Mouse (Mus musculus) testis, adult 2 months (tissue): ENCODE data around the gene 0610010K14Rik. TPM values are rescaled to one million over a fixed set of nuclear protein-coding genes. Genes with fewer than 3 reads are reported as not detected.

ENCODE experiments used
- H3K27ac ChIP-seq: fragments of 200-500 bp; 2 replicates; pipeline ENCODE4 v1.5.1; 2012; ENCODE audit warnings: low read depth, low read length; ENCODE audit not compliant: control insufficient read depth, insufficient read depth
- H3K27me3 ChIP-seq: fragments of 200-500 bp; 2 replicates; pipeline ENCODE4 v1.6.1; 2012; ENCODE audit warnings: mild to moderate bottlenecking, low read length, moderate library complexity; ENCODE audit not compliant: control insufficient read depth, insufficient read depth
- H3K36me3 ChIP-seq: fragments of 200-500 bp; 2 replicates; pipeline ENCODE4 v1.6.1; 2012; ENCODE audit warnings: mild to moderate bottlenecking, low read length; ENCODE audit not compliant: control insufficient read depth, insufficient read depth
- H3K4me1 ChIP-seq: fragments of 200-500 bp; 2 replicates; pipeline ENCODE4 v1.6.1; 2012; ENCODE audit warnings: low read length; ENCODE audit not compliant: control insufficient read depth, insufficient read depth
- H3K4me3 ChIP-seq: fragments of 200-500 bp; 2 replicates; pipeline ENCODE4 v1.5.1; 2012; ENCODE audit warnings: low read depth, mild to moderate bottlenecking, low read length, moderate library complexity, mixed read lengths; ENCODE audit not compliant: control insufficient read depth
- CTCF ChIP-seq: fragments of 200-500 bp; IDR thresholded peaks from 2 replicates; pipeline ENCODE4 v1.5.1; 2012; ENCODE audit warnings: low read depth, mild to moderate bottlenecking, inconsistent platforms, low read length, moderate library complexity; ENCODE audit not compliant: control insufficient read depth, insufficient read depth, insufficient replicate concordance
- POLR2A ChIP-seq: fragments of 200-500 bp; IDR thresholded peaks from 2 replicates; pipeline ENCODE4 v1.6.1; 2012; ENCODE audit warnings: low read depth, mild to moderate bottlenecking, inconsistent platforms, low read length, moderate library complexity; ENCODE audit not compliant: control insufficient read depth
- polyA plus RNA-seq: library from polyadenylated mRNA; depleted of rRNA; stranded (reverse); fragments of >200 nt; gene quantifications from 2 replicates; pipeline ENCODE4 v1.2.3, GENCODE M21; 2012; rRNA removed

The 0610010K14Rik gene
- polyA plus RNA-seq, 1 experiment, result 27.7 TPM

GRCm38 (mm10) chr11:70192157-70192556 lies 45.6 kb downstream of the 0610010K14Rik start:
- Histone ChIP-seq H3K4me3 (no peak overlapping the region), H3K27me3 (no peaks in the 10 kb centered on the region), H3K36me3 (no peaks in the 10 kb centered on the region), H3K27ac (no peak overlapping the region), H3K4me1 (peaks cover 5% of the 10 kb centered on the region)
- no peak for TF ChIP-seq POLR2A
- no peak for TF ChIP-seq CTCF

GRCm38 (mm10) chr11:70191188-70191587 lies 46.5 kb downstream of the 0610010K14Rik start:
- Histone ChIP-seq H3K4me1 (peaks cover 5% of the 10 kb centered on the region), H3K27me3 (no peaks in the 10 kb centered on the region), H3K4me3 (no peak overlapping the region), H3K27ac (no peak overlapping the region), H3K36me3 (no peaks in the 10 kb centered on the region)
- TF ChIP-seq POLR2A, result no peak
- TF ChIP-seq CTCF, result no peak

- Histone ChIP-seq H3K27me3 (no peaks in the 10 kb centered on the region), H3K27ac (no peak overlapping the region), H3K4me1 (peaks cover 5% of the 10 kb centered on the region), H3K36me3 (no peaks in the 10 kb centered on the region), H3K4me3 (peak overlapping the region; percentile 63)
- TF ChIP-seq POLR2A (no peak), CTCF (no peak)
Measured at GRCm38 (mm10) chr11:70189319-70190134, 48.2 kb downstream of the 0610010K14Rik start.

Other genes starting within 250 kb of the 0610010K14Rik start
- gene Gabarap, start 246.8 kb downstream of the 0610010K14Rik start, polyA plus RNA-seq, result 659 and 826 TPM in 2 replicates
- 19.0 and 21.2 TPM in 2 replicates for gene Phf23, start 242.1 kb downstream of the 0610010K14Rik start, polyA plus RNA-seq
- 15.2 and 16.4 TPM in 2 replicates for gene Dvl2, start 237.3 kb downstream of the 0610010K14Rik start, polyA plus RNA-seq
- gene Acadvl, start 222.5 kb downstream of the 0610010K14Rik start, polyA plus RNA-seq, result 20.6 and 20.9 TPM in 2 replicates
- 5.6 and 6.5 TPM in 2 replicates for gene Dlg4, start 221.0 kb downstream of the 0610010K14Rik start, polyA plus RNA-seq
- 1.00 and 1.4 TPM in 2 replicates for gene Asgr1, start 183.8 kb downstream of the 0610010K14Rik start, polyA plus RNA-seq
- 0.18 and 0.58 TPM in 2 replicates for gene Asgr2, start 145.3 kb downstream of the 0610010K14Rik start, polyA plus RNA-seq
- gene Mgl2, start 107.6 kb downstream of the 0610010K14Rik start, polyA plus RNA-seq, result 0.91 and 1.4 TPM in 2 replicates
- 1.7 and 2.0 TPM in 2 replicates for gene Clec10a, start 81.7 kb downstream of the 0610010K14Rik start, polyA plus RNA-seq
- 2.3 and 3.0 TPM in 2 replicates for gene Slc16a11, start 25.2 kb downstream of the 0610010K14Rik start, polyA plus RNA-seq
- gene Slc16a13, start 16.9 kb downstream of the 0610010K14Rik start, polyA plus RNA-seq, result 2.2 and 3.3 TPM in 2 replicates
- gene Bcl6b, start 8.1 kb downstream of the 0610010K14Rik start, polyA plus RNA-seq, result 1.9 and 2.3 TPM in 2 replicates
- 3.4 and 3.7 TPM in 2 replicates for gene Gm21988, start 1.9 kb upstream of the 0610010K14Rik start, polyA plus RNA-seq
- gene Rnasek, start 1.9 kb upstream of the 0610010K14Rik start, polyA plus RNA-seq, result 112 and 119 TPM in 2 replicates
- gene Alox12, start 17.4 kb upstream of the 0610010K14Rik start, polyA plus RNA-seq, result 4.2 and 4.8 TPM in 2 replicates
- gene Alox12e, start 84.7 kb upstream of the 0610010K14Rik start, polyA plus RNA-seq, result 0.12 TPM in 1 of 2 replicates, not detected in the other
- gene Alox15, start 114.1 kb upstream of the 0610010K14Rik start, polyA plus RNA-seq, result 0.52 and 1.3 TPM in 2 replicates
- 36.7 and 38.4 TPM in 2 replicates for gene Pelp1, start 172.1 kb upstream of the 0610010K14Rik start, polyA plus RNA-seq
- gene Arrb2, start 194.7 kb upstream of the 0610010K14Rik start, polyA plus RNA-seq, result 8.9 and 10.6 TPM in 2 replicates
- gene Med11, start 214.0 kb upstream of the 0610010K14Rik start, polyA plus RNA-seq, result 8.3 and 10.2 TPM in 2 replicates
- 186 and 201 TPM in 2 replicates for gene Zmynd15, start 221.5 kb upstream of the 0610010K14Rik start, polyA plus RNA-seq
- gene Cxcl16, start 222.1 kb upstream of the 0610010K14Rik start, polyA plus RNA-seq, result 3.2 and 3.9 TPM in 2 replicates